Mouse (Mus musculus) E14TG2a.4 (cell line): ENCODE results near the gene Gm11060.

ENCODE experiments used
- CTCF ChIP-seq: conservative IDR thresholded peaks from 2 replicates; pipeline ENCODE4 v1.5.1; 2014; ENCODE audit warnings: low read length
- POU5F1 ChIP-seq: IDR thresholded peaks from 2 replicates; pipeline ENCODE4 v1.6.1; 2014; ENCODE audit warnings: low read length, borderline replicate concordance

DNA sequence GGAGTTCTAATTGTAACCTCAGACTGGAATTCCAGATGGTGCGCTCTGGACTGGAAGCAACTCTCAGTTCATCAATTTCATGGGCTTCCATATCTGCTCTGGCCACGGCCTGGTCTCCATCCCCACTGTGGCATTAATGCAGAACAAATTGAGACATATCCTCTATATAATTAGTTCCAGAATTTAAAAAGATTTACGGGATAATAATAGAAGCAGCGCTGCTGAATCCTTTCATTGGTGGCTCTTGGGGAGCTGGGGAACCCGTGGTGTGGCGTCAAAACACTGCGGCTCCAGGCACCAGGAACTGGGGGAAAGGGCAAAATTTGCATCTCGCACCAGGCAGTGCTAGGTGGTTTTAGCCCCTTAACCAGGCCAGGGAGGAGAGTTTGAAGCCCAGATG lies 30.4 kb downstream of the Gm11060 start:
- TF ChIP-seq CTCF = no peak
- TF ChIP-seq POU5F1 = no peak
